Mouse (Mus musculus) thymus, adult 2 months (tissue): ENCODE results near the gene Sh3pxd2a.

Source experiments
- CTCF ChIP-seq: fragments of 200-500 bp; IDR thresholded peaks from 2 replicates; pipeline ENCODE4 v1.5.1; 2012; ENCODE audit warnings: mild to moderate bottlenecking, control low read depth, low read length, moderate library complexity, borderline replicate concordance; ENCODE audit not compliant: control insufficient read depth, poor library complexity, insufficient read depth; ENCODE audit errors: extremely low read depth
- POLR2A ChIP-seq: fragments of 200-500 bp; IDR thresholded peaks from 2 replicates; pipeline ENCODE4 v1.6.1; 2012; ENCODE audit warnings: mild to moderate bottlenecking, low read length, control low read depth, moderate library complexity; ENCODE audit not compliant: control insufficient read depth, poor library complexity, insufficient read depth; ENCODE audit errors: extremely low read depth

DNA sequence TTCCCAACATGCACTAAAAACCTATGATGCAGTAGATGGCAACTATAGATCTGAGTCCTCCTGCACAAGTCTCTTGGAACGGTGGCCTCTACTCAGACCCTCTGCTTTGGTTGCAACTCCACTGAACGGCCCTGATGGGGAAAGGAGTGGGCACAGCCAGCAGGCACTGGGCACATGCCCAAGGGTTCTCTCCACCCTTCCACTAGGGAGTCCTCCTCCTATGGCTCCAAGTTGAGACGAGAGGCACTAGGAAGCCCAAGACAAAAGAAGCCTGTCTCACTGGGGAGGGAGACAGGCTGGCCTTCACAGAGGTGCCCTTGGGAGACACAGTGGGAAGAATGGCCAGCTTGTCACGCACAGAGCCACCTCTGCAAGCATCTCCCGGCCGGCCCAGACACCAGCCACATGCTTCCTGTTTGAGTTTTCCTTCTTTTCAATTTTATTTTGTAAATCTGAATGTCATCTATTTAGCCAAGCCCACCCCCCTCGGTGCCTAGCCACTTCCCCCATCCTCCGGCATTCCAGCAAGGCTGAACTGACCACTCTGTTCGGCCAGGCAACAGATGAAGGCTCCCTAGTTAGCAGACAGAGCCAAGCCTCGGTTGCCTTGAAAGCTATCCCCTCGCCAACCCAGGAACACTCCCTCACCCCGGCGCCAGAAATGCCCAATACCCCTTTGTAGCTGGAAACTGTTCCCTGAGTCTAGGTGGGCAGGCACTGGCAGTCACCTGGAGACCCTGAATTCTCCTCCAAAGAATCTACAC is 49.9 kb downstream of the Sh3pxd2a start:
- TF ChIP-seq POLR2A = no peak
- no peak for TF ChIP-seq CTCF
